ENCODE assay signal across 16 mouse cellular contexts in genomic region chr17:44328147-44328482, GRCm38 (mm10).
DNase-seq lines count a peak whose midpoint lies in the region; ATAC-seq lines count a peak whose summit lies in the region.
"Had no signal": no experiment of that assay in that cellular context is flagged by ENCODE, and none has a peak within 500 bp of the region (broad histone marks: within the 10 kb centered on the region; RNA-seq: fewer than 3 reads in every experiment).

No protein-coding gene starts in this region.

- H3K4me3 ChIP-seq in intestine, embryonic 16.5 days (ENCODE audit: low read length), result no peak overlapping the region
- H3K4me3 ChIP-seq in liver, embryonic 12.5 days, result no peak overlapping the region
- H3K4me3 ChIP-seq: erythroblast, embryonic 14.5 days; heart, embryonic 15.5 days had no signal

- peak; percentile 46 for DNase-seq in heart, adult 11 months
- no peak for DNase-seq in heart, postnatal 14 days
- peak; percentile 24 for DNase-seq in retina, postnatal 1 day
- no peak for DNase-seq in retina, embryonic 14.5 days (ENCODE audit: low spot score)
- no peak for DNase-seq in frontal cortex, adult 2 months (ENCODE audit: extremely low spot score in 1 of 2, low spot score in 1 of 2)
- DNase-seq: cerebellum, postnatal 14 days; gastrocnemius, postnatal 25 days; kidney, adult 18-20 months; thymus, postnatal 36 days had no signal

- intact Hi-C loops in heart, postnatal 14 days (cut with DNase I), result no loop called here

- no peaks in the 10 kb centered on the region for H3K36me3 ChIP-seq in intestine, embryonic 16.5 days (ENCODE audit: control insufficient read depth, insufficient read depth, low read length)
- H3K36me3 ChIP-seq in liver, embryonic 12.5 days, result no peaks in the 10 kb centered on the region
- H3K36me3 ChIP-seq: heart, embryonic 15.5 days had no signal

- no peak overlapping the region for H3K9ac ChIP-seq in intestine, embryonic 16.5 days (ENCODE audit: low read depth, low read length)
- no peak overlapping the region for H3K9ac ChIP-seq in liver, embryonic 12.5 days
- H3K9ac ChIP-seq: heart, embryonic 15.5 days had no signal

- H3K27ac ChIP-seq in intestine, embryonic 16.5 days (ENCODE audit: low read length), result no peak overlapping the region
- no peak overlapping the region for H3K27ac ChIP-seq in liver, embryonic 12.5 days
- H3K27ac ChIP-seq: heart, embryonic 15.5 days; macrophage had no signal

- 48% methylated on average over 5 of the region's 5 CpGs for WGBS in intestine, embryonic 16.5 days
- 71% methylated on average over 5 of the region's 5 CpGs for WGBS in liver, embryonic 12.5 days (ENCODE audit: insufficient replicate concordance)

- no peaks in the 10 kb centered on the region for H3K27me3 ChIP-seq in intestine, embryonic 16.5 days (replicated peaks; ENCODE audit: control insufficient read depth, insufficient read depth, low read length)
- H3K27me3 ChIP-seq in liver, embryonic 12.5 days (replicated peaks), result no peaks in the 10 kb centered on the region
- H3K27me3 ChIP-seq: heart, embryonic 15.5 days had no signal

- peak overlapping the region; percentile 42; the same call in 1 of the 2 replicates for H3K4me2 ChIP-seq in intestine, embryonic 16.5 days (ENCODE audit: low read depth, low read length)
- no peak overlapping the region for H3K4me2 ChIP-seq in liver, embryonic 12.5 days
- H3K4me2 ChIP-seq: heart, embryonic 15.5 days had no signal

- H3K4me1 ChIP-seq in intestine, embryonic 16.5 days (ENCODE audit: control insufficient read depth, insufficient read depth, low read length), result no peaks in the 10 kb centered on the region
- H3K4me1 ChIP-seq in liver, embryonic 12.5 days, result no peaks in the 10 kb centered on the region
- H3K4me1 ChIP-seq: heart, embryonic 15.5 days had no signal

- no peaks in the 10 kb centered on the region for H3K9me3 ChIP-seq in intestine, embryonic 16.5 days (ENCODE audit: control insufficient read depth, low read length)
- no peaks in the 10 kb centered on the region for H3K9me3 ChIP-seq in liver, embryonic 12.5 days (replicated peaks)
- H3K9me3 ChIP-seq: heart, embryonic 15.5 days had no signal

- no peak for ATAC-seq in intestine, embryonic 16.5 days
- no peak for ATAC-seq in liver, embryonic 12.5 days
- ATAC-seq in erythroblast, adult 5-6 weeks (replicated peaks; ENCODE audit: low FRiP score, poor library complexity, severe bottlenecking), result no peak
- ATAC-seq: activated CD4-positive, CD25-positive, alpha-beta regulatory T cell, adult 4 months had no signal

Comparison
In these comparisons a context has a peak if more than half of its experiments do, and no peak if none do; other contexts are left out.
1. DNase-seq: peak in heart, adult 11 months (single experiment) and retina, postnatal 1 day (single experiment); none in heart, postnatal 14 days (0 of 2), retina, embryonic 14.5 days (single experiment) and frontal cortex, adult 2 months (0 of 2).